Mouse (Mus musculus) heart, adult 2 months (tissue): Measurements from ENCODE around the gene Mknk2.

Source experiments
- CTCF ChIP-seq: fragments of 200-600 bp; IDR thresholded peaks from 2 replicates; pipeline ENCODE4 v1.8.1; 2022; ENCODE audit warnings: antibody characterized with exemption, mild to moderate bottlenecking, moderate library complexity
- EP300 ChIP-seq: fragments of 200-500 bp; IDR thresholded peaks from 2 replicates; pipeline ENCODE4 v1.6.1; 2011; ENCODE audit warnings: low read depth, low read length, control low read depth; ENCODE audit not compliant: insufficient read depth

- no peak for TF ChIP-seq CTCF
- TF ChIP-seq EP300, result 0 out of 2 replicates have a peak, but pooled peaks have one; percentile 59
Observed at GRCm38 (mm10) chr10:80695186-80695585, 17.3 kb upstream of the Mknk2 start.
